ENCODE assay signal across 17 mouse cellular contexts in the genomic region with DNA sequence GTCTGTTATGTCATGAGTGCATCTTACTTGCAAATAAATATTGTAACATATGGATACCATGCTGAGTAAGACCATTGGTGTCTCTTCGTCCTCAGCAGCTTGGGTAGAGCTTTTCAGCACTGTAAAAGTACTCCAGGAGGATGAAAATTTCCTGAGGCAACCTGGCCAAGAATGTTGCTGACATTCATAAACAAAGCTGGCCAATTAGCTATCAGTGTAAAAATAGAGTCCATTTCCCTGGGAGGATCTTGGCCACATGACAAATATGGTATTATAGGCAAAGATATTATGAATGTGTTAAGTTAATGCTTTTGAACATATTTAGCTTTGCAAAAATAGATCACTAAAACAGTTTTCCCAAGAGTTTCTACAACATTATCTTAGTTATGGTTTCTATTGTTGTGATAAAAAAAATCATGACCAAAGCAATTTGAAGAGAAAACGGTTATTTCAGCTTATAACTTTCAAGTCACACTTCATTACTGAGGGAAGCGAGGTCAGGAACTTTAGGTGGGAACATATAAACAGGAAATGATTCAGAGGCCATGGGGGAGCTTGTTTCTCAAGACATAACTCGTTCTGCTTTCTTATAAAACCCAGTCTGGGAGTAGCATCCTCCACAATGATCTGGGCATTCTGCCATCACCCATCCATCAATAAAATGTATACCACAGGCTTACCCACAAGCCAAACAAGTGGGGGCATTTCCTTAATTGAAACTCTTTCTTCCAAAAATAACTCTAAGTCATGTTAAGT.
DNase-seq lines count a peak whose midpoint lies in the region; ATAC-seq and TF ChIP-seq lines count a peak whose summit lies in the region.
"Had no signal": no experiment of that assay in that cellular context is flagged by ENCODE, and none has a peak within 500 bp of the region (broad histone marks: within the 10 kb centered on the region; RNA-seq: fewer than 3 reads in every experiment).

No protein-coding gene starts in this region.

- 0 out of 2 replicates have a peak, but pooled peaks cover 5% of the 10 kb centered on the region for H3K9me3 ChIP-seq in lung, embryonic 14.5 days (ENCODE audit: low read depth, low read length)
- no peaks in the 10 kb centered on the region for H3K9me3 ChIP-seq in liver, embryonic 15.5 days (replicated peaks)
- H3K9me3 ChIP-seq: midbrain, embryonic 12.5 days; neural tube, embryonic 13.5 days had no signal

- no peak overlapping the region for H3K4me3 ChIP-seq in lung, embryonic 14.5 days (ENCODE audit: low read depth, low read length)
- H3K4me3 ChIP-seq in lung, adult 2 months (replicated peaks; ENCODE audit: extremely low read depth, low read depth, low read length), result no peak overlapping the region
- H3K4me3 ChIP-seq in liver, embryonic 15.5 days (replicated peaks), result no peak overlapping the region
- H3K4me3 ChIP-seq: midbrain, embryonic 12.5 days; neural tube, embryonic 13.5 days had no signal

- 19% methylated on average over 4 of the region's 4 CpGs for WGBS in lung, embryonic 14.5 days
- WGBS in lung, adult 2 months, result 18% methylated on average over 4 of the region's 4 CpGs
- WGBS in liver, embryonic 15.5 days (ENCODE audit: insufficient replicate concordance), result 18% methylated on average over 4 of the region's 4 CpGs

- H3K4me1 ChIP-seq in lung, embryonic 14.5 days (ENCODE audit: insufficient read depth), result no peaks in the 10 kb centered on the region
- peaks cover 2% of the 10 kb centered on the region; the same call in 1 of the 2 replicates for H3K4me1 ChIP-seq in lung, adult 2 months (ENCODE audit: control insufficient read depth, insufficient read depth, low read length)
- H3K4me1 ChIP-seq in liver, embryonic 15.5 days (replicated peaks), result no peaks in the 10 kb centered on the region
- H3K4me1 ChIP-seq: midbrain, embryonic 12.5 days; neural tube, embryonic 13.5 days had no signal

- H3K27me3 ChIP-seq in lung, embryonic 14.5 days (ENCODE audit: insufficient read depth, low read length), result no peaks in the 10 kb centered on the region
- no peaks in the 10 kb centered on the region for H3K27me3 ChIP-seq in liver, embryonic 15.5 days
- H3K27me3 ChIP-seq: midbrain, embryonic 12.5 days; neural tube, embryonic 13.5 days had no signal

- intact Hi-C loops in heart, postnatal 25 days (cut with DNase I), result no loop called here

- ATAC-seq in lung, embryonic 14.5 days (ENCODE audit: insufficient read depth), result peak; percentile 93
- 0 out of 2 replicates have a peak, but pooled peaks have one; percentile 34 for ATAC-seq in liver, embryonic 15.5 days (ENCODE audit: insufficient read depth)
- no peak for ATAC-seq in CD4-positive, CD25-positive, alpha-beta regulatory T cell, adult 4 months
- ATAC-seq: forebrain, embryonic 14.5 days; hindbrain, postnatal 0 days had no signal

- H3K36me3 ChIP-seq in lung, embryonic 14.5 days (ENCODE audit: insufficient read depth), result no peaks in the 10 kb centered on the region
- no peaks in the 10 kb centered on the region for H3K36me3 ChIP-seq in liver, embryonic 15.5 days (replicated peaks)
- H3K36me3 ChIP-seq: G1E; midbrain, embryonic 12.5 days; neural tube, embryonic 13.5 days had no signal

- DNase-seq in adrenal gland, postnatal 10 days, result peak; percentile 9
- no peak for DNase-seq in adrenal gland, adult 18-20 months (ENCODE audit: low spot score in 2 of 2)
- peak; percentile 97 for DNase-seq in lung, embryonic 14.5 days
- no peak for DNase-seq in lung, adult 2 months
- DNase-seq in mesoderm, embryonic 11.5 days (ENCODE audit: low read depth, low spot score), result peak; percentile 7
- DNase-seq in heart, postnatal 25 days (ENCODE audit: low spot score), result no peak
- DNase-seq: cerebellum, adult 11 months; gastrocnemius, postnatal 10 days; right cerebral cortex, adult 18-20 months; thymus, postnatal 36 days had no signal

- no peak overlapping the region for H3K9ac ChIP-seq in lung, embryonic 14.5 days
- no peak overlapping the region for H3K9ac ChIP-seq in liver, embryonic 15.5 days
- H3K9ac ChIP-seq: midbrain, embryonic 12.5 days; neural tube, embryonic 13.5 days had no signal

- peak overlapping the region; percentile 76 for H3K27ac ChIP-seq in lung, embryonic 14.5 days (ENCODE audit: low read depth)
- H3K27ac ChIP-seq in liver, embryonic 15.5 days (replicated peaks), result no peak overlapping the region
- H3K27ac ChIP-seq: hindbrain, postnatal 0 days; midbrain, embryonic 12.5 days; neural tube, embryonic 13.5 days had no signal

- TF ChIP-seq POLR2A in lung, adult 2 months (IDR thresholded peaks at IDR 0.05; ENCODE audit: borderline replicate concordance, extremely low read depth, low read depth, low read length), result no peak

- H3K4me2 ChIP-seq in lung, embryonic 14.5 days, result no peak overlapping the region
- H3K4me2 ChIP-seq in liver, embryonic 15.5 days, result no peak overlapping the region
- H3K4me2 ChIP-seq: midbrain, embryonic 12.5 days; neural tube, embryonic 13.5 days had no signal

- TF ChIP-seq CTCF in lung, embryonic 14.5 days (IDR thresholded peaks at IDR 0.05; ENCODE audit: low read depth), result no peak
- TF ChIP-seq CTCF in lung, adult 2 months (IDR thresholded peaks at IDR 0.05; ENCODE audit: insufficient read depth, low read length), result no peak

Comparison
In these comparisons a context has a peak if more than half of its experiments do, and no peak if none do; other contexts are left out.
1. DNase-seq: peak in adrenal gland, postnatal 10 days (single experiment), lung, embryonic 14.5 days (single experiment) and mesoderm, embryonic 11.5 days (single experiment); none in adrenal gland, adult 18-20 months (0 of 2), lung, adult 2 months (single experiment) and heart, postnatal 25 days (single experiment).